Mouse (Mus musculus) stomach, embryonic 14.5 days (tissue): ENCODE measurements around the gene Tk1. TPM values are rescaled to one million over a fixed set of nuclear protein-coding genes. Genes with fewer than 3 reads are reported as not detected.
A peak's percentile ranks its signal among the peaks of the same experiment; 100 is the strongest.

ENCODE experiments used
- ATAC-seq: fragments of 200-750 bp; cut with Nextera tagmentation; 2 replicates; pipeline ENCODE4 v1.8.0; 2017; ENCODE audit warnings: low read depth, moderate TSS enrichment; ENCODE audit not compliant: insufficient number of reproducible peaks, insufficient read depth, low FRiP score
- H3K27ac ChIP-seq: fragments of 300-500 bp; sonication (generic); 2 replicates; pipeline ENCODE4 v1.5.1; 2014; ENCODE audit warnings: mild to moderate bottlenecking, low read length, moderate library complexity, mixed read lengths
- H3K27me3 ChIP-seq: fragments of 300-500 bp; sonication (generic); 2 replicates; pipeline ENCODE4 v1.6.1; 2014; ENCODE audit warnings: low read length, control low read depth, mixed read lengths; ENCODE audit not compliant: control insufficient read depth, insufficient read depth
- H3K36me3 ChIP-seq: fragments of 300-500 bp; sonication (generic); 2 replicates; pipeline ENCODE4 v1.6.1; 2014; ENCODE audit warnings: mild to moderate bottlenecking, control low read depth, low read length, moderate library complexity, mixed read lengths; ENCODE audit not compliant: control insufficient read depth, insufficient read depth
- H3K4me1 ChIP-seq: fragments of 300-500 bp; sonication (generic); 2 replicates; pipeline ENCODE4 v1.6.1; 2014; ENCODE audit warnings: low read length, control low read depth, mixed read lengths; ENCODE audit not compliant: control insufficient read depth, insufficient read depth
- H3K4me2 ChIP-seq: fragments of 300-500 bp; sonication (generic); replicated peaks from 2 replicates; pipeline ENCODE4 v1.6.1; 2014; ENCODE audit warnings: low read depth, low read length, control low read depth
- H3K4me3 ChIP-seq: fragments of 300-500 bp; sonication (generic); 2 replicates; pipeline ENCODE4 v1.5.1; 2014; ENCODE audit warnings: low read depth, low read length, control low read depth
- H3K9ac ChIP-seq: fragments of 300-500 bp; sonication (generic); replicated peaks from 2 replicates; pipeline ENCODE4 v1.6.1; 2014; ENCODE audit warnings: low read depth, mild to moderate bottlenecking, control low read depth, low read length, moderate library complexity, mixed read lengths
- H3K9me3 ChIP-seq: fragments of 300-500 bp; sonication (generic); 2 replicates; pipeline ENCODE4 v1.6.1; 2016; ENCODE audit warnings: low read depth, low read length, control low read depth; ENCODE audit not compliant: control insufficient read depth
- WGBS: fragments of 180-500 bp; shearing (Covaris S2); extraction: QIAGEN DNeasy Blood & Tissue Kit; methylation state at CpG from one replicate; pipeline ENCODE4 v1.1.7; 2014; 5-methylcytosine and 5-hydroxymethylcytosine counted together
- polyA plus RNA-seq: library from polyadenylated mRNA; unstranded; fragments of >200 nt; fragmentation: Nextera tagmentation; extraction: Ambion mirVana; gene quantifications from 2 replicates; pipeline ENCODE4 v1.2.1, GENCODE M21; 2014

Gene Tk1
- 133 and 149 TPM in 2 replicates for polyA plus RNA-seq

DNA sequence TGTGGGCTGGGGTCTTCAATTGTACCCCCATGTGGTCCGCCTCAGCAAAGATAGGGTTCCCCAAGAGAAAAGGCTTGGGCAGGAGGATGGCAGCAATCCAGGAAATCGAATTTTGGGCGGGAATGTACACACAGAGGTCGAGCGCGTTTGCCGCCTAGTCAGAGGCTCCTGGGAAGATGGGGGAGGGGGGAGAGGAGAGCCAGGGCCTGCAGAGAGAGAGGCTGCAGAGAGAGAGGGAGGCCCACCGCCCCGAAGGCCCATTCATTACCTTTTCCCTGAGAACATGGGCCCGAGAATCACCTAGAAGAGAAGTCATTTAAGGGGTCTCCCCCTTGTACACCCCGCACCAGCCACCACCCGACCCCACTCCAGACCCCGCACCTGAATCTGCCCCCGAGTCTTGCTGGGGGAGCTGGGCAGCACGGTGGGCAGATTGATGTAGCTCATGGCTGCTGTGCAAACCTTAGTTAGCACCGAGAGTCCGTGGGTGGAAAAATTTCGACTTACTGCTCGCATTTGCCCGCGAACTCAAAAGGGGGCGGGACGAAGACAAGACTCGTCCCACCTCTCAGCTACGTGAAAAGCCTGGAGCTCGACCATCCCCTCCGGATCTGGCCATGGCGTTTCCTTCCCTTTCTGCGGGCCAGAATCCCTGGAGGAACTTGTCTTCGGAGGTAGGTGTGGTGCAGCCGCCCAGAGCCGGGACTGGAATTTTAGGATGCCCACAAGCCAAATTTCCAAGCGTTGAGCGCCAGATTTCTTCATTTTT, at the start of gene Tk1, which contains the start of gene Afmid:
Tk1 (minus strand) TSS at position 760 of the 769 bp plus-strand sequence.
Afmid (plus strand) TSS at position 592 of the 769 bp plus-strand sequence.
- Histone ChIP-seq H3K9me3 (no peaks in the 10 kb centered on the region), H3K27me3 (no peaks in the 10 kb centered on the region), H3K4me1 (peaks cover 58% of the 10 kb centered on the region), H3K36me3 (peaks cover 11% of the 10 kb centered on the region; the same call in 1 of the 2 replicates), H3K9ac (peak within 1 kb of the TSS; percentile 74), H3K4me3 (peak within 1 kb of the TSS; percentile 64), H3K4me2 (peak within 1 kb of the TSS; percentile 85), H3K27ac (peak within 1 kb of the TSS; percentile 95)
- ATAC-seq = peak; percentile 53
- WGBS = 1% methylated on average over 34 of the region's 34 CpGs

GRCm38 (mm10) chr11:117875681-117876080, 49.8 kb upstream of the Tk1 start:
- no peaks in the 10 kb centered on the region for H3K36me3 ChIP-seq
- H3K4me3 ChIP-seq = no peak overlapping the region
- H3K27me3 ChIP-seq = no peaks in the 10 kb centered on the region
- H3K4me1 ChIP-seq = peaks cover 22% of the 10 kb centered on the region
- ATAC-seq = no peak
- no peaks in the 10 kb centered on the region for H3K9me3 ChIP-seq
- no peak overlapping the region for H3K9ac ChIP-seq
- no peak overlapping the region for H3K4me2 ChIP-seq
- WGBS = 30% methylated on average over 6 of the region's 6 CpGs
- H3K27ac ChIP-seq = no peak overlapping the region

GRCm38 (mm10) chr11:117874419-117874818, 48.5 kb upstream of the Tk1 start:
- no peak for ATAC-seq
- 59% methylated on average over 4 of the region's 4 CpGs for whole genome bisulfite sequencing
- no peak overlapping the region for H3K4me2 ChIP-seq

DNA sequence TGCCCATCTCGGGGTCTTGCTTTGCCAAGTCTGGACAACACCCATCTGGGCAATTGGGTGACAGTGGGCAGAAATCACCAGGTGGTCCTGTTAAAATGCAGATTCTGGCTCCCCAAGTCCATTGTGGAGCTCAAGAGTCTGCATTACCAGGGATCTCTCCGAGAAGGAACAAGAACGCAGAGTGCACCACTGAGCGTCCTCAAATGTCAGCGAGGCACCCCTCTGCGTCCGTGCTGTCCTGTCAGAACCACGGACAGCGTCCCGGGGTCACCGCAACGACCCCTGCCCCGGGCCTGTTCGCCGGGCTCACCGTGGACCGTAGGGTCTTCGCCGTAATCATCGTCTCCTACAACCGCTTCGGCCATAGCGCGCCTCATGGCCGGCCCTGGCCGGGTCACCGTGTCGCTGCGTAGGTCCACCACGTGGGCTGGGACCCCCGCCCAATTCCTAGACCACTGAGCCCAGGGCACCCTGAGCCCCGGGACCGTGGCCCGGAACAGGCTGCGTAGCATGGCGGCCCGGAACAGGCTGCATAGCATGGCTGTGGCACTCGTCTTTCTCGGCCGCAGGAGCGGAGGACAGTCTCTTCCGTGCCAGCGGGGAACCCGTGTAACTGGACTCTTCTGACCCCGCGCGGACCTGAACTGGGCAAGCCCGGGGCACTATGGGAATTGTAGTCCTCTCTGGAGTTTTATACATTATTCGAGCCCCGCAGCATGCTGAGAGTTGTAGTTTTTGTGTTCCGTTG, 47.1 kb upstream of the Tk1 start, which contains the start of gene Tha1:
Tha1 (minus strand) TSS at position 621 of the 748 bp plus-strand sequence.
- H3K9ac ChIP-seq = peak within 1 kb of the TSS; percentile 61
- H3K27ac ChIP-seq = no peak within 1 kb of the TSS
- peak within 1 kb of the TSS; percentile 77 for H3K4me3 ChIP-seq
- ATAC-seq = peak; percentile 61
- H3K27me3 ChIP-seq = no peaks in the 10 kb centered on the region
- H3K4me2 ChIP-seq = peak within 1 kb of the TSS; percentile 87
- WGBS = 1% methylated on average over 51 of the region's 51 CpGs
- H3K9me3 ChIP-seq = no peaks in the 10 kb centered on the region
- no peaks in the 10 kb centered on the region for H3K36me3 ChIP-seq
- peaks cover 11% of the 10 kb centered on the region; the same call in 1 of the 2 replicates for H3K4me1 ChIP-seq

More at GRCm38 (mm10) chr11:117874419-117874818, 48.5 kb upstream of the Tk1 start:
- Histone ChIP-seq H3K36me3 (no peaks in the 10 kb centered on the region), H3K27me3 (no peaks in the 10 kb centered on the region), H3K4me1 (peaks cover 23% of the 10 kb centered on the region), H3K9ac (no peak overlapping the region), H3K27ac (no peak overlapping the region), H3K9me3 (no peaks in the 10 kb centered on the region), H3K4me3 (no peak overlapping the region)

DNA sequence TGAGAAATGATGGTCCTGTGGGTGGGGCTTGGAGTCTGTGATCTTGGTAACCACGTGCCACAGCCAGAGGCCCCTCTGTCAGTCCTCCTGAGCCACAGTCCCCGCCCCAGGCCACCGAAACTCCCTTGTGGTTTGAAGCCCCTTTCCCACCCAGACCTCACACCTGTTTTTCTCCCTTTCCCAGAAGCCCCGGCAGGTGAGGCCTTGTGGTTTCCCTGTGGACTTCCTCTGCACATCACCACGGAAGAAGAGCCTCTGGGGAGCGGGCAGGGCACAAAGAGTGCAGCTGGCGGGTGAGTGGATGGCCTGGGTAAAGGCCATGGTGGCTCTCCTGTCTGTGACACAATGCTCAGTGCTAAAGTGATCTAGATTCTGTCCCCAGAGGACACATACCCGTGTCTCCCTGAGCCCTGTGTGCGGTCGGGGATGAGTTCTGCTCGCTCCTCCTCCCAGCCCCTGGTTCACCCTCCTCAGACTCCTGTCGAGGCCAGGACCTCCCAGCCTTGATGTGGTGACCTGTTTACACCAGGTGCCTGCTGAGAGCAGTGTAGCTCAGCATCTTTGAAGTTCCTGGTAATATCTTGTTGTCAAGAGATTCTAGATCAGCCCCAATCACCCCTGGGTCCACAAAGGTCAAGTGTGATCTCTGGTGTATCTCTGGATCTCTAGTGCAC, 46.2 kb upstream of the Tk1 start:
- H3K36me3 ChIP-seq = no peaks in the 10 kb centered on the region
- no peak overlapping the region for H3K4me3 ChIP-seq
- WGBS = 61% methylated on average over 12 of the region's 12 CpGs
- H3K27ac ChIP-seq = no peak overlapping the region
- no peaks in the 10 kb centered on the region for H3K9me3 ChIP-seq
- H3K4me1 ChIP-seq = 0 out of 2 replicates have a peak, but pooled peaks cover 7% of the 10 kb centered on the region
- no peak for ATAC-seq
- no peak overlapping the region for H3K9ac ChIP-seq
- no peaks in the 10 kb centered on the region for H3K27me3 ChIP-seq
- H3K4me2 ChIP-seq = 0 out of 2 replicates have a peak overlapping the region, but pooled peaks have one; percentile 87

DNA sequence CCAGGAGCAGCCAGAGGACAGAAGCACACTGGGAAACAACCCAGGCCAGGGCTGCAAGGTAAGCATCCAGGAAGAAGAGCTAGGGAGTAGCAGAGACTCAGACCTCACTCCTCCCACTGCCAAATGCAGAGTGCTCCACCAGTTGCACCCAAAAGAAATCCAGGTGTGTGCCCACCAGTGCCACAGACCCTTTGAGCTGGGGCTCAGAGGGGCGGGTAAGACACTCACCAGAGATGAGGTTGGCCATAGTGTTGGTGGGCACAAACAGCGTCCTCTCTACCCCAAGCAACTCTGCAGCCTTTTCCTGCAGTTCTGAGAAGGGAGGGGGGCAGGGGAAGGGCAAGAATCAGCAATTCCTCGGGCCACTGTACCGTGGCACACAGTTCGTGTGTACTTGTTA, 45.5 kb upstream of the Tk1 start:
- Histone ChIP-seq H3K4me2 (no peak overlapping the region), H3K27ac (no peak overlapping the region), H3K4me1 (0 out of 2 replicates have a peak, but pooled peaks cover 7% of the 10 kb centered on the region), H3K36me3 (no peaks in the 10 kb centered on the region), H3K4me3 (no peak overlapping the region), H3K27me3 (no peaks in the 10 kb centered on the region), H3K9ac (no peak overlapping the region), H3K9me3 (no peaks in the 10 kb centered on the region)
- ATAC-seq = no peak
- 78% methylated on average over 5 of the region's 5 CpGs for WGBS

DNA sequence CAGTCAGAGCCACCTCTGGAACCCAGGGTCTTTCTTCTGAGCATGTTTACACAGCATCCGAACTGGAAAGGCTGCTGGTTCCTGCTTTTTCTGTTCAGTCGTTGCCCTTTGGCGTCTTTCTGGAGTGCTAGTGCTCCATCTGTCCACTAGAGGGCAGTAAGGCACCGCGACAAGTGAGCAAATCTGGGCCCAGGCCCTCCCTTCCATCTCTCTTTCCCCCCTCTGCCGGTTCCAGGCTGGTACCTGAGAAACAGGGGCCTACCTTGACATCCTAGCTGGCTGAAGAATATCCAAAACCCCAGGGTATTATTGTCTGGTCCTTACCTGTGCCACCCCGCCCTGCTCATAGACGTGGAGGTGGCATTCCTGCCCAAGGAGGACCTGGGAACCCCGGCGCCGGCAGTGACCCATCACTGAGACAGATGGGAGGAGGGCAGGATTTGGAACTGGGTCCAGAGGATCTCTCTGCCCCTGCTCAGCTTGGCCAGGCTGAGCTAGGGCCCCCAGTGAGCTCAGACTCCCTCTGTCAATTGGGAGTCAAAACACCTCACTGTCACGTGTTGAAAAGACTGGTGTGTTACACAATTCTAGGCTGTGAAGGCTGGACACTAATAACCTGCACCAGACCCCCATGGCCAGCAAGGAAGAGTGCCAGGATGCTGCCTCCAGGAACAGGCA, 44.9 kb upstream of the Tk1 start:
- ATAC-seq = peak; percentile 12; the same call in 1 of the 2 replicates
- WGBS = 34% methylated on average over 12 of the region's 12 CpGs
- H3K27me3 ChIP-seq = no peaks in the 10 kb centered on the region
- H3K27ac ChIP-seq = no peak overlapping the region
- H3K9ac ChIP-seq = no peak overlapping the region
- peaks cover 7% of the 10 kb centered on the region; the same call in 1 of the 2 replicates for H3K4me1 ChIP-seq
- no peak overlapping the region for H3K4me3 ChIP-seq
- H3K9me3 ChIP-seq = no peaks in the 10 kb centered on the region
- H3K36me3 ChIP-seq = no peaks in the 10 kb centered on the region
- peak overlapping the region; percentile 12; the same call in 1 of the 2 replicates for H3K4me2 ChIP-seq
